Mouse (Mus musculus): Measurements from ENCODE around the gene Fancc.

Gene Fancc

DNA sequence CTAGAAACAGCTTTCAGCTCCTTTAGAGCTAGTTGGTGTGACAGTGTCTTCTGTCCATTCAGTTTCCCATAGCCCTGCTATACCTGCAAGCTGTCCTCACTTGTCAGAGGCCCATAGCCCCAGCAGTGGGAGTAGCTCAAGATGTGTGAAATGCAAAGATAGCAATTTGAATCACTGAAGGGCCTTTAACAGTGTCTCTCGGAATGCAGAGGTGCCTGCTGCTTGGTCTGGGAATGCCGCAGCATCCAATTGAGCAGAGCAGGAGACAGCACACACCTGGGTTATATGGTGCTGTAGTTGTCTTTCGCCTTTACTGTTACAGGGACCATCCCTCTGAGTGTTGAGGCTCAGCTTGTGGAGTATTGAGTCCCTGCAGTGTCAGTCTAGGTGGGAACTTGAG, 203.4 kb downstream of the Fancc start:
- no peak for DNase-seq (ENCODE audit: low spot score in 2 of 2)

DNA sequence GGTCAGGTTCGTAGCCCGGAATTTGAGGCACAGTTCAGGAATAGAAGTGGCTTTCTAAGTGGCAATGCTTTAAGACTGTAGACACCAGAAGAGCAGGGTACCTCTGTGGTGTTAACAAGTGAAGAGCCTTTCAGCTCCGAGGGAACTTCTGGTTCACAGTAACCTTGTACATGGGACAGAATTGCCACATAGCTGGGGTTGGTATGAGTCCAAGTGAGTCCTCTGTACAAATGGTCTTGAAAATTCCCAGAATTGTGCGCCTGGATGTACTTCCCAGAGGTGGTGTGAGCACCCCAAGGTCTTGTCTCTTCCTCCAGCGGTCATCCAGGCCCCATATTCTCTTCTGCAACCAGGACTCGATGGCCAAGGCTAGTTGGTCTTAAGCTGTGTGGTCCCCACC, 206.1 kb downstream of the Fancc start:
- no peak for DNase-seq (ENCODE audit: low spot score in 2 of 2)

DNA sequence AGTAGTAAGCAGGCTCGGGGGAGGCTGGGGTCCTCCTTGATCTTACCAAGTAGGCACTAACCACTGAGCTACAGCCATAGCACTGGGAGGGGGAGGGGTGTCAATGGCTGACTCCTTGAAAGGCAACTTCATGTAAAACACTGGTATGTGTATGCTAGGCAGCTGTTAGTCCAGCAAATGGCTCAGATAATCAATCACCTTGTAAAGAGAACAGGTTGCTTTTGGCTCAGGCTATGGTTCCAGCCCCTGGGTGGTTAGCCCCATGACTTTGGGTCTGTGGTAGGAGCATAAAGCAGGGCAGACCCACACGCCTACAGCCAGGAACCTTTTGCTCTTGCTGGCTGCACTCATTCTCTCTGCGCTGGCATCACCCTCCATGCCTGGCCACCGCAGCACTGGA, 207.0 kb downstream of the Fancc start:
- no peak for DNase-seq (ENCODE audit: low spot score in 2 of 2)

DNA sequence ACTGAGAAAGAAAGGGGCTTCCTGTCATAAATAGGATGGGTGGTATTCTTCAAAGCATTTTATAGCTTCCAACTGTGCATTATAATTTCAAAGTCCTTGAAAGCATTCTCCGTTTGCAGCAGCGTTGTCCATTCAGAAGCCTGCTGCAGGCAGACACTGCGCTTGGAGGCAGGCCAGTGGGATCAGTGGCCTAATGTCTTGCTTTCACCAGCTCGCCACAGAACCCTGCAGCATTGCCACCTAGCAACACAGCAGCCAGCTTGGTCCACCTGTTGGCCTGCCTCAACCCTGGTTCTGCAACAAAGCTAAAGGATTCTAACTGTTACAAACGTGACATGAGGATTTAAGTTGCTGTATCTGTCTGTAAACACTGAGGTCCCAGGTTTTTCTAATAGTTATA, 207.4 kb downstream of the Fancc start:
- no peak for DNase-seq (ENCODE audit: low spot score in 2 of 2)

DNA sequence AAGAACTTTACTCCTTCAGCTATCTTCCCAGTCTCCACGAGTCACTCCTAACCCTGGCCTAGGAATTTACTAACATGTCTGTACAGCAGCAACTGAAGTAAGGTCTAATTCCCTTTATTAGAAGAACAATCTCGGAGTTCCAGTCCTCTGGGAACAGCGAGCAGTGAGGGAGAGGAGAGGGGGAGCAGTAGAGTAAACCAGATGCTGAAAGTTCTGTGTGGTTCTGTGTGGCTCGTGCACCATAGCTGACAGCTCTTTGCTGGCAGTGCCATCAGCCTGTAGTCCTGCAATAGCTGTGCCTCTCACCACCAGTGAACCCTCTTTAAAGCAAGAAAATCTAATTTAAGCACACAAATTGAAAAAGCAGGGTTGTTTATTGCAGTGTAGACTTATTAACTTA, 207.9 kb downstream of the Fancc start:
- no peak for DNase-seq (ENCODE audit: low spot score in 2 of 2)

DNA sequence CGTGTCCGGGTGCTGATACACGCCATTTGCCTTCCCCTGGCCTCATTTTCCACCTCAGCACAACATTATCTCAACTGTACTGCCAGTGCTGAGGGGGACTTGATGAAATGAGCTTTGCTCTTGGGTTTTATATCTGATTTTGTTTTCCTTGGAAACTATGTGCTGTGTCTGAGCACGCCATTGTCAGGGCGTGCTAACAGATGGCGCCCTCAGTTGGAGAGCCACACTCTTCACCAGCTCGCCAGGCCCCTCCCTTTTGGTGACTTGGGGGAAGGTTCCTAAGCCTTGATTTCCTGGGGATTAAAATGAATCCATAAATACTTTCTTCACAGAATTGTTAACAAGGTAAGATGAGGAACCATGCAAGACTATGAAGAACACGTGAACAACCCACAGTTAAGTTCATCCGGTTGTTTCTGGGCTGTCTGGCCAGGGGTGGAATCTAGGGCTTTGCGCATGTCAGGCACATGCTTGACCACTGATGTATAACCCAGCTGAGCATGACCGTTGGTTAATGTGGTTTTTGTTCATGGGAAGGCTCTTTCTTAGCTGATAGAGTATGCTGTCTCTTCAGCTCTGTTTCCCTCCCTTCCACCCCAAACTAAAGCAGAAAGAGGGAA, 210.5 kb downstream of the Fancc start:
- no peak for DNase-seq (ENCODE audit: low spot score in 2 of 2)

DNA sequence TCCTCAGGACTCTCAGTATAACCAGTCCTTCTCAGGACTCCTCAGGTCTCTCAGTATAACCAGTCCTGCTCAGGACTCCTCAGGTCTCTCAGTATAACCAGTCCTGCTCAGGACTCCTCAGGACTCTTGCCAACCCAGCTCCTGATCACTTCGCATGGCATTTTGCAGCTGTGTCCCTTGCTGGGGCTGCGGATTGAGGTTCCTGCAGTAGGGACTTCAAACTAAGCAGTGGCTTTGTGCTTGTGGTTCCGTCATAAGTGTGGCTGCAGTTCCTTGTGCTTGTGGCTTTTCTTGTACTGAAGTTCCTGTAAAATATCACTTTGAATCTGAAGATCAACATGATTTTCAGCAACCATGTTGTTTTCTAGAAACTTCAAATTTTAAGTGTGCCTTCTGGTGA, 212.3 kb downstream of the Fancc start:
- no peak for DNase-seq (ENCODE audit: low spot score in 2 of 2)

DNA sequence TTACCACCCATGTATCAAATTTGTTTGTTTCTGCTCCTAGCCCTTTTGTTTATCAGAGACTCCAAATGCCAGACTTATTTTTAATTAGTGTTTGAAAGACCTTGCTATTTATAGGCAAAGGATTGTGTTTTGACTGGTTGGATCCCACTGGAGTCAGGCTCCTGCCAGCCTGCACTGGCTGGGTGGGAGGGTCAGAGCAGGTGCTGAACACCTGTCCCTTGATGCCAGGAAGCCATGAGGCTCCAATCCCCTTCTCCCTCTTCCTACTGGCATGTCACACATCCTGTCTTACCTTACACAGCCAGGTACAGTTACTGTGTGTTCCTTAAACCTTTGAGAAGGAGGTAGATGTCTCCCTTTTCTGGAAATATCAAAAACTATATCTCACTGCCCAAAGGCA, 213.8 kb downstream of the Fancc start:
- DNase-seq (ENCODE audit: low spot score in 2 of 2): no peak

DNA sequence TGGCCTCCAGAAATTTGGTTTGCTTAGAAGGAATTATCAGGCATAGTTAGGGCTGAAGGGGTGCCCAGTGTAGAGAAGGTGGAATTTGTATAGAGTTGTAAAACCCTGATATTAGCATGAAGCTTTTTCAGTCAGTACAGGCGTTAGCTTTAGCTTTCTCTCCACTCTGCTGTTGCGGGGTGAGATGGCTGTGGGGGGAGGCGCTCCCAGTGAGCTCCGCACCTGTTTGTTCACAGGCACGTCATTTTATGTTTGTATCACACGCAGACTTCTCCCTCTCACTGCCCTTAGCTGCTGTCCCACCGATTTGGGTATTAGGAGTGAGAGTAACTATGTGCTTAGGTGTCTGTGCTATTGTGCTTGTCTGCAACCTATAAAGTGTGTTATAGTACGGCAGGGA, 215.9 kb downstream of the Fancc start:
- no peak for DNase-seq (ENCODE audit: low spot score in 2 of 2)

DNA sequence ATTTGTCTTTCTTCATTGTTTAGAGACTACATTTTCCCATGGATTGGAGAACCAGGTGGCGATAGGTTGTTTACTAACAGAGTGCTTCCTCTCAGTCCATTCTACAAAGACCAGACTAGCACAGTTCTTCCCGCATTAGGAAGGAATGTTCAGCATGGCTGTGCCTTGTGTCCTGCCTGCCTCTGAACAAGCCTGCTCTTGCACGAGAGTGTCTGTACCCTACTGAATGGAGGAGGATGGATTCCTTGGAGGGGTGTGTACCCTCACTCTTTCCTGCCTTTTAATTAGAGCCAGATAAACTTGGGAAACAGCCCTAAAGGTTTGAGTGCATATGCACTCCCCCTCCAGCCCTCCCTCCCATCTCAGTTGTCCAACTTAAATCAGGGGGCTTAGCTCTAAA, 216.7 kb downstream of the Fancc start:
- no peak for DNase-seq (ENCODE audit: low spot score in 2 of 2)

DNA sequence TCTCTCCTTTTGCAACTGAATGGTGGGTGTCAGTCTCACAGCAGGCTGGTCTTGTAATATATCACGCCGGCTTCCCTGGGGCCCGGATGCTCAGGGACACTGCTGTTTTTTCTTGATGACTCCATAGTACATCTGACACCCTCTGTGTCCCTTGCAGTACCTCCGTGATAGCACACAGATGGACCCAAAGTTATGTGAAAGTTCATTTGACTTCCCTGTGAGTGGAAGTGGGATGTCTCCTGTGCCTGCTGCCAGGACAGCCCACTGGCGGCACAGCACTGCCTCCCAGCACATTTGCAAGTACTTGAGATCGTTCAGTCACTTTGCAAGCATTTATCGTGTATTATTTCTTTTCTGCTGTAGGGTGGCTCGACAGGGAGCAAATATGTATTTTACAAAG, 217.3 kb downstream of the Fancc start:
- DNase-seq (ENCODE audit: low spot score in 2 of 2): no peak

DNA sequence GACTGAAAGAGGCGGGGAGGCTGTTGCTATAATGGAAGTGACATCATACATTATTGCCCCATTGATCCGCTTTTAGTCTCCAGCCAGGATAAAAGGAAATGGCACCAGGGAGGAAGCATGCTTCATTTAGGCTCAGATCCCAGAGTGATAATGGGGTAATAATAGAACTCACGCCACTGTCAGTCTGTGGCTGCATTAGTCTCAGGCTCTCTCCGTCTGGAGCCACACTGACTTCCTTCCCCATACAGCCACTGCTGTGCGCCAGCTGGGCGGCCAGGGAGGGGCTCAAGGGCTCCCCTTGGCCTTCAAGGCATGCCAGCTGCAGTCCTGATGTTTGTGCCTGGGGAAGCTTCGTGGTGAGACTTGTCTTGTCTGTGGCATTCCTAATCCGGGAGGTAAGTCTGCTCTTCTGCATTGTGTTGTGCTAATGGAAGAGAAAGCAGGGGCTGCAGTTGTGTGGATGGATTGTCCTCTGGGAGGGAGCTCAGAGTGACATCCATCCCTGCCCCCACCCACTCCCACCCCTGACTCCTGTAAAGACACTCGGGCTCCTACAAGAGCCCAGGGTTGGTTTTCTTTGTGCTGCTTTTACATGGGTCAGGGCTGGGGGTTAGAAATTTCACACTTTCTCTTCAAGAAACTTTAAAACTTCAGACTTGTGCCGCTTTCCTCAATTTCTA, 218.1 kb downstream of the Fancc start:
- DNase-seq (ENCODE audit: low spot score in 2 of 2): peak; percentile 50 to 54

DNA sequence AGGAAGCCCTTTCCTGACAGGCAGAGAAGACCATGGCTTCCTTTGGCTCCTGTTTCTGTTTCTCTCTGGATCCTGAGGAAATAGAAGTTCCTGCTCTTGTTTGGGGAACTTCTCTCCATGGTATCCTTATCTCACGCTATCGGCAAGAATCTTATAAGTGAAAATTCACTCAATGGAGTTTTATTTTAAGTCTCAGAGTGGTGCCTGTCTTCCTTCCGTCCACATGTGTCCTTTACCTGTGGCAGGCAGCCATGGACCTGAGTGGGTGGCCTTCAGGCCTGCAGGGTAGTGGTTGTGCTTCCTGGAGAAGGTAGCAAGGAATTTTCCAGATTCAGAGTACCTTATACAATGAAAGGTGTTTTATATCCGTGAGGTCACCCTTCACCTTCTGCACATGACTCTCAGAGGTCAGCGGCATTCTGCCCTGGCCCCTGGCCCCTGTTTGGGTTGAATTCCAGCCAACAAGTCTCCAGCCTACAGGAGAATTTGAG, 218.9 kb downstream of the Fancc start:
- no peak for DNase-seq (ENCODE audit: low spot score in 2 of 2)

DNA sequence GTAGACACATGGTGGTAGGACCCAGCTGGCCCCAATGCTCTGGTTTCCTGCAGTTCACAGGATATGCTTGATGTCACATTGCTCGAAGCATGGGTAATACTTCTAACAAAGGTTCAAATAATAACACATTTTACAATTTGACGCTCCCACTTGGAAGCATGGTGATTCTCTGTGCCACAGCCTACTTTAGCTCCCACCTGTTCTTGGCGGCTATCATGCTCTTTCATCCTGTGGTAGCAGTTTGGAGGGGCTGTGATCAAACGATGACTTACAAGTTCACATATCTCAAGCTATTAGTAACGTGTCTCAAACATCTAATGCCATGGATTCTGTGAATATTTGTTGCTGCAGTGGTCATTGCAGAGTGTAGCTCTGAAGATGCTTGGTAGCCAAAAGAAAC, 219.8 kb downstream of the Fancc start:
- DNase-seq (ENCODE audit: low spot score in 2 of 2): no peak

DNA sequence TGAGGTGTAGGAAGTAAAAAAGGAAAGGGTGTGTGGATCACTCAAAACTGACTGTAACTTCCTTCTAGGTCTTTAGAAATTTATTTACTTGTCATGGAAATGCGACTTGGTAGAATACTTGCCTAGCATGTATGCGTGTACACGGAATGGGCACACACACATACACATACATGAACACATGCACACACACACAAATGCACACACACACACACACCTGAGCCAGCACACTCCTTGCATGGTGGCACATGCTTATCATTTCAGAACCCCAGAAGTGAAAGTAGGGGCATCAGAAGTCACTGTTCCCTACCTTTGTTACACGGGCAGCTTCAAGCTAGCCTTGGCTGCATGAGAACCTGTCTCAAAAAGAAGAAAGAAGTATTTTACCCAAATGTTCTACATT, 220.7 kb downstream of the Fancc start:
- DNase-seq (ENCODE audit: low spot score in 2 of 2): no peak

DNA sequence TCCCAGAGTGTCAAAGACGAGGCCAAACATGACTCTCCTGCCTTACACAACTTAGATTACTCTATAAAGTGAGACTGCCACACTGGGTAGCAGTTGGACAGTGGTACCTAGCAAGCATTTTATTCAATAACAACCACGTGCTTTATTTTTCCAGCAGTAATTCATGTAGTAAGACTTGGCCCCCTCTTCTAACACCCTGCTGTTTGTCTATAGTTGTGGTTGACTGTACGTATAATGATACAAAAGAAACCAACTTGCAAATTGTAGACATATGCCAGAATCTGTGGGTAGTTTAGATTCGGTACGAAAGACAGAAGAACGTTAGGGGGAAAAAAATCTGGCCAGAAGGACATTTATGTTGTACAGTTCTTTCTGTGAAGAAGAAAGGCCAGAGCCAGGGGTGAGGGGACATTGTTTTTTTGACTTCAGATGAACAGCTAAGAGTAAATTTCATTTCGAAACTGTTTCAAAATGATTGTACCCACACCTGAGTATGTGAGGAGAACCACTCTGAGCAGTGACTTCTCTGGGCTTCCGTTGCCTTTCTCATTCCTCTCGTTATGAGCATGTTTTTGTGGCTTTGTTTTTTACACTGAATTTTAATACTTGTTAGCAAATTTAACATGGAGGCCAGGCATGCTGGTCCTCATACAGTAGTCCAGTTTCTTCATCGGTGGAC, 222.5 kb downstream of the Fancc start:
- DNase-seq (ENCODE audit: low spot score in 2 of 2): no peak

DNA sequence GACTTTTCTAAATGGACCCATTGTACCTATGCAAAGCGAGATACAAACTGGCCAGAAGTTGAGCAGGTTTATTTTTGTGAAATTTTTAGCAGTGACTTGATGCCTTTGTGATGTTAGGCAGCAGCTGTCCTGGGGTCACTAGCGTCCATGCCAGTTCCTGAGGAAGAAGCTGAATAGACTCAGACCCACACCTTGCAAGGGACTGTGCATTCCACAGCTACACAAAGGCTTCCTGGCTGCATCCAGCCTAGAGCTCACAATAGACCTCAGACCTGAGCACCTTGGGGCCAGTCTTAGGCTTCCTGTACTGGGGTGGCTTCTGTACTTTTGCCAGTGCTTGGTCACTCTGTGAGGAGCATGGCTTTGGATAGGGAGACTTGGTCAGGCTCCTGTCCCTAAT, 223.2 kb downstream of the Fancc start:
- no peak for DNase-seq (ENCODE audit: low spot score in 2 of 2)

DNA sequence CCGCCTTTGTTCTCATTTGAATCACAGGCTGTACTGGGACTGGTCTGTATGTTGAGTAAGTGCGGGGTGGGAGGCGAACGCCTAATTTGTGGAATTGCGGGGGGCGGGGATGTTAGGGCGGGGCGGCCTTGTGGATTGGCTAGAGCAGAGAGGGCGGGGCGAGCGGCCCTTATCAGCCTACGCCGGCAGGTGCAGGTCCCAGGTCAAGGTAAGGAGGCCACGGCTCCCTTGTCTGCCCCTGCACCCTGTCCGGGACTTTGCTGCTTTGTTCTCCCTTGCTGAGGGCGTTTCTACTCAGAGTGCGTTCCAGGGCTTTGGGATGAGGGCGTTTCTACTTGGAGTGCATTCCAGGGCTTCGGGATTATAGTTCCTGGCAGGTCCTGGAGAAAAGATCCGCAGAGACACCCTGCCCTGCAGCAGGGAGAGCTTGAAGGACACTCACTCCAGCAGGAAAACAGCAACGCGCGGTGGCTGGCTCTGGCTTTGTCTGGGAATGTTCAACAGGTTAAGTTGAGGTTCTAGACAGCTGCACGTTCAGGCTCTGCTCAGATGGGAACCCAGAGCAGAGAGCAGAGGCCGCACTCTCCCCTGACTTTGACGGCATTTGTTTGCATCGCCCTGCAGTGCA, 224.4 kb downstream of the Fancc start:
- no peak for DNase-seq (ENCODE audit: low spot score in 2 of 2)

DNA sequence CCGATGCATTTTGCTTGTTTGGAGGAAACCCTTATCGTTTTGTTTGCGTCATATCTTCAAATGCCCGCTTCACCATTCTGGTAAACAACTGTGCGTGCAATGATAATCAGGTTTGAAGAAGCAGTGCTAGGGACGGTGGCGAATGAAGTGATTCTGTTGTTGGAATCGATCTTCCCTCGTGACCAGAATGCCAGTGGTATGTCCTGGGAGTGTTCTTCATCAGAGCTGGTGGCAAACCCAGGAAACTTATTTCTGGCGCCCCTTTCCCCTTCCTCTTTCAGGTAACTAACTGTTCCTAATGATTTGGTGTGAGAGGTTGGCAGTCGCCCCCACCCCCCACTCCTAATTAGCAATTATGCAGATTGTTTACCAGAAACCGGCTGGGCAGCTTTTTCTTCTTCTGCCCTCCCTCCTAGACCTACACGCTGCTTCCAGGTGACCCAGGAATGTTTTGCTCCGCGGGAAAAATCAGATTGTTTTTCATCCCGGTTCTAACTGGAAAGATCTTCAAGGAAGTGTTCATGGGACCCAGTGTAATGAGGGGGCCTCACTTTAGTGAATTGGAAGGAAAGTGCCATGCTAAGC, 225.0 kb downstream of the Fancc start:
- no peak for DNase-seq (ENCODE audit: low spot score in 2 of 2)

DNA sequence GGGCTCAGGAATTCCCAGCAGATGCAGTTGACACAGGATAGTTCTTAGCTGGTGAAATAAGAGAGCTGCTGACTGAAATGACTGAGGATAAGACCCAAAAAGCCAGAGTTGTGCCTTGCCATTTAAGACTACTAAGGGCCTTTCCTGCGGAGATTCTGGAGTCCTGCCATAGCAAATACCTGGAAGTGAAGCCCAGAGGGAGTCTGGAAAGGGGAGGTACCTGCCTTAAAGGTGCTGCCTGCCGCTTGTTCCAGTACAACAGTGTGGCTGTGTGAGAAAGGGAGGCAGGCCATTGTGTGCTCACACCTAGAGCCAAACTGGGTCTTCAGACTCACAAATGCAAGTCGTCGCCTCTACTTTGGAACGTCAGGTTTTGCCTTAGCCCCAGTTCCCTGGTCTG, 226.9 kb downstream of the Fancc start:
- no peak for DNase-seq (ENCODE audit: low spot score in 2 of 2)

DNA sequence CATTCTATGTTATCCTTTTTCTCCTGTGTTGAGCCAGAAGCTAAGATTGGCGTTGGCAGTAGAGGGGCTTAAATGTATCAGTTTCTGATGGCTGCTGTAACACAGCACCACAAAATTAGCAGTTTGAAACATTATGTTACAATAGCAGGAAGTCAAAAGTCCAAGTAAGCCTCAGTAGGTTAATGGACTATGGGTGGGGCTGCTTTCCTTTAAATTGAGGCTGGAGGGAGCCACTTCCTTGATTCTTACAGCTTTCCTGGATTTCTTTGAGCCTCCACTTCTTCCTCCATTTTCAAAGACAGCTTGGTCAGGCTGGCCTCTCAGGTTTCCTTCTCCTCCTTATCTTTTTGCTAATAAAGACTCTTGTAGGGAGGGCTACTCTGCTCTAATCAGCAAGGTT, 228.3 kb downstream of the Fancc start:
- no peak for DNase-seq (ENCODE audit: low spot score in 2 of 2)

DNA sequence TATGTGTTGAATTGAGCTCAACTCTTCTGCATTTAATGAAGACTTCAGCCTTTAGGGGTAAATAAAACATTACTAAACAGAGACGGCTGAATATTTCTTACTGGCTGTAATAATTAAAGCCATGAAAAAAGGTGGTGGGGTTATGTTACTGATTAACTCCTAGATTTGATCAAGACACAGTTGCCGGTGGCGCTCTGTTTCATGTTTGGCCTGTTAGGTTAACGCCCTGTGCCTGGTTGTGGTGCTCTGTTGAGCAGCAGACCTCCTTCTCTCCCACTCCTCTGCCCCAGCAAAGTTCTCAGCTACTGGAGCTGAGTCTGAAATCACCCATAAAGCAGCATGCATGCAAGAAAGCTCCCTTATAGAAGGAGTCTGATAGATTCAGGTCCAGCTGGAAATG, 228.7 kb downstream of the Fancc start:
- DNase-seq (ENCODE audit: low spot score in 2 of 2): no peak
